Mouse (Mus musculus): ENCODE results near the gene Smdt1.
"Not testable (repeated sequence)": the region's sequence is repeated elsewhere in the genome, so short reads cannot be mapped to it uniquely, and the experiment has no call there.

The Smdt1 gene

DNA sequence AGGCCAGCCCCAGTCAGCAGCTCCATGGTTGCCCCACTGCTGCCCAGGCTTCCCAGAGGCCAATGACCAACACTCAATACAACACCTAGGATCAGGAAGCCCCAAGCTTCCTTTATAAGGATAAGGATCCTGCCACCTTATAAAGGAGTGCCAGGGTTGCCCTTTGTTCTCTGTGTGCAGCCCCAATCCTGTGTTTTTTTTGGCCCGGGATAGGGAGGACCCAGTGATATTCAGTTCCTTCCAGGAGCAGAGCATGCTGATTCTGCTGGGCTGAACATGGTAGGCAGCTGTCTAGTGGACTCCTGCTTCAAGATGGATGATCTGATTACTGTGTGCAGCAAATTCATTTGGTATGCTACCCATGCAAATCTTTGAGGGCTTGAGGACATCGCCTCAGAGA lies 55.2 kb downstream of the Smdt1 start, which contains the start of gene Cyp2d11:
Gene Cyp2d11 (minus strand): TSS at position 101 of the 400 bp plus-strand sequence.
- in situ Hi-C loops (cut with MboI; ENCODE audit: low pct_unique_long_range_greater_than_20kb in 1 of 2, low sequenced_read_pairs in 2 of 2, unreplicated experiment in 1 of 2), result not testable (repeated sequence)

DNA sequence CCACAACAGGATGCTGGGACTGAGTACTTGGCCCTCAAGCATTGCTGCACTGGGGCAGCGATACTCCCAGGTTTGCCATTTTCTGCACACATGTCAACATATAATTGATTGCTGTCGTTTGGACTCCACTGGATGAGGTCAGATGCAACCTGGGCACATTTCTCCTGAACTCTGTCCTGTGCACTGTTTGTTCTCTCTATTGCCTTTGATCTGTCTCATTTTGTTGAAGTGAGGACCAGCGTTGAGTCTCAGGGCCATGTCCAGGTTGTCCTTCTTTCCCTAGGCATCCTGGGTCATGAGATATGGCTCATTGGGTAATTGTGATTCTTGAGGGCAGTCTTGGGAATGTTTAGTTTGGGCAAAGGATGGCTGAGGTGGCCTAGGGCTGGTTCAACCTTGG lies 57.2 kb downstream of the Smdt1 start:
- in situ Hi-C loops (cut with MboI; ENCODE audit: low pct_unique_long_range_greater_than_20kb in 1 of 2, low sequenced_read_pairs in 2 of 2, unreplicated experiment in 1 of 2), result not testable (repeated sequence)

Data from mouse embryonic stem cell (cell line).